Mouse (Mus musculus) forebrain, embryonic 14.5 days (tissue): ENCODE measurements around the gene Wdtc1. TPM values are rescaled to one million over a fixed set of nuclear protein-coding genes. Genes with fewer than 3 reads are reported as not detected.

Source experiments
- ATAC-seq: fragments of 200-750 bp; cut with Nextera tagmentation; 2 replicates; pipeline ENCODE4 v1.8.0; 2017; ENCODE audit warnings: mild to moderate bottlenecking, moderate library complexity
- DNase-seq: peaks from one replicate; pipeline ENCODE4 v3.0.0-alpha.2; 2015; ENCODE audit warnings: low spot score
- H3K27ac ChIP-seq: fragments of 300-500 bp; sonication (generic); 2 replicates; pipeline ENCODE4 v1.5.1; 2014; ENCODE audit warnings: low read depth, mild to moderate bottlenecking, control low read depth, low read length, moderate library complexity
- H3K27me3 ChIP-seq: fragments of 300-500 bp; sonication (generic); replicated peaks from 2 replicates; pipeline ENCODE4 v1.6.1; 2014; ENCODE audit warnings: low read length, control low read depth, mixed read lengths; ENCODE audit not compliant: control insufficient read depth, insufficient read depth
- H3K36me3 ChIP-seq: fragments of 300-500 bp; sonication (generic); 2 replicates; pipeline ENCODE4 v1.6.1; 2014; ENCODE audit warnings: low read length, control low read depth; ENCODE audit not compliant: control insufficient read depth, insufficient read depth
- H3K4me1 ChIP-seq: fragments of 300-500 bp; sonication (generic); 2 replicates; pipeline ENCODE4 v1.6.1; 2014; ENCODE audit warnings: antibody characterized with exemption, low read length, control low read depth; ENCODE audit not compliant: control insufficient read depth, insufficient read depth
- H3K4me2 ChIP-seq: fragments of 300-500 bp; sonication (generic); 2 replicates; pipeline ENCODE4 v1.6.1; 2014; ENCODE audit warnings: mild to moderate bottlenecking, control low read depth, low read length
- H3K4me3 ChIP-seq: fragments of 300-500 bp; sonication (generic); 2 replicates; pipeline ENCODE4 v1.5.1; 2014; ENCODE audit warnings: low read depth, low read length, control low read depth
- H3K9ac ChIP-seq: fragments of 300-500 bp; sonication (generic); 2 replicates; pipeline ENCODE4 v1.6.1; 2014; ENCODE audit warnings: mild to moderate bottlenecking, low read length, control low read depth, moderate library complexity
- H3K9me3 ChIP-seq: fragments of 300-500 bp; sonication (generic); replicated peaks from 2 replicates; pipeline ENCODE4 v1.6.1; 2016; ENCODE audit warnings: low read length, control low read depth, mixed read lengths; ENCODE audit not compliant: control insufficient read depth
- WGBS: fragments of 180-500 bp; shearing (Covaris S2); extraction: QIAGEN DNeasy Blood & Tissue Kit; methylation state at CpG from one replicate; pipeline ENCODE4 v1.1.7; 2014; 5-methylcytosine and 5-hydroxymethylcytosine counted together
- microRNA-seq: library from miRNA; unstranded; fragments of <30 nt; microRNA quantifications from one replicate; pipeline ENCODE4, GENCODE M21; 2016
- polyA plus RNA-seq: library from polyadenylated mRNA; unstranded; fragments of >200 nt; fragmentation: Nextera tagmentation; extraction: Ambion mirVana; gene quantifications from 2 replicates; pipeline ENCODE4 v1.2.1, GENCODE M21; 2014

The Wdtc1 gene
- polyA plus RNA-seq, 1 experiment from 2014 or later = 17.5 TPM

GRCm38 (mm10) chr4:133247072-133247471 lies 106.2 kb downstream of the Wdtc1 start:
- 20% methylated on average over 15 of the region's 15 CpGs for WGBS
- H3K27ac ChIP-seq = no peak overlapping the region

GRCm38 (mm10) chr4:133244289-133244688 lies 109.0 kb downstream of the Wdtc1 start:
- ATAC-seq (no peak), DNase-seq (no peak)
- 96% methylated on average over 1 of the region's 1 CpGs for WGBS
- H3K27ac ChIP-seq = no peak overlapping the region
- no peaks in the 10 kb centered on the region for H3K36me3 ChIP-seq
- no peaks in the 10 kb centered on the region for H3K9me3 ChIP-seq
- H3K4me3 ChIP-seq = no peak overlapping the region
- no peak overlapping the region for H3K9ac ChIP-seq
- no peak overlapping the region for H3K4me2 ChIP-seq
- no peaks in the 10 kb centered on the region for H3K4me1 ChIP-seq
- H3K27me3 ChIP-seq = peaks cover 37% of the 10 kb centered on the region

More at GRCm38 (mm10) chr4:133247072-133247471, 106.2 kb downstream of the Wdtc1 start:
- ATAC-seq (no peak), DNase-seq (no peak)
- H3K4me2 ChIP-seq = no peak overlapping the region
- H3K9ac ChIP-seq = no peak overlapping the region
- peaks cover 4% of the 10 kb centered on the region for H3K4me1 ChIP-seq
- peaks cover 45% of the 10 kb centered on the region for H3K27me3 ChIP-seq
- H3K4me3 ChIP-seq = no peak overlapping the region
- H3K36me3 ChIP-seq = no peaks in the 10 kb centered on the region
- no peaks in the 10 kb centered on the region for H3K9me3 ChIP-seq

GRCm38 (mm10) chr4:133243538-133243937 lies 109.7 kb downstream of the Wdtc1 start:
- Histone ChIP-seq H3K4me3 (no peak overlapping the region), H3K4me1 (no peaks in the 10 kb centered on the region), H3K9ac (no peak overlapping the region), H3K27ac (no peak overlapping the region), H3K36me3 (no peaks in the 10 kb centered on the region), H3K4me2 (no peak overlapping the region), H3K9me3 (no peaks in the 10 kb centered on the region), H3K27me3 (peaks cover 42% of the 10 kb centered on the region)
- DNase-seq = no peak
- whole genome bisulfite sequencing = 65% methylated on average over 13 of the region's 13 CpGs
- ATAC-seq = no peak

- H3K4me2 ChIP-seq = no peak overlapping the region
- H3K9me3 ChIP-seq = no peaks in the 10 kb centered on the region
- peaks cover 42% of the 10 kb centered on the region for H3K27me3 ChIP-seq
- no peak overlapping the region for H3K4me3 ChIP-seq
- WGBS = 63% methylated on average over 9 of the region's 9 CpGs
- H3K4me1 ChIP-seq = no peaks in the 10 kb centered on the region
- H3K27ac ChIP-seq = no peak overlapping the region
- no peaks in the 10 kb centered on the region for H3K36me3 ChIP-seq
- DNase-seq (no peak), ATAC-seq (no peak)
- H3K9ac ChIP-seq = no peak overlapping the region
Measured at GRCm38 (mm10) chr4:133242710-133243109, 110.6 kb downstream of the Wdtc1 start.

Small RNA genes lying within 50 kb of the gene (microRNA-seq; reads per million reads assigned to microRNA genes)
- gene Mir5122 = 0.93 reads per million

Other genes with a start within 250 kb of the Wdtc1 start
- gene Wasf2, start 223.0 kb downstream of the Wdtc1 start, polyA plus RNA-seq = 28.3 and 30.4 TPM in 2 replicates
- 0.43 and 1.4 TPM in 2 replicates for gene Cd164l2, start 141.3 kb downstream of the Wdtc1 start, polyA plus RNA-seq
- gene Gpr3, start 140.9 kb downstream of the Wdtc1 start, polyA plus RNA-seq = 0.62 and 1.1 TPM in 2 replicates
- 1.1 and 1.7 TPM in 2 replicates for gene Map3k6, start 112.7 kb downstream of the Wdtc1 start, polyA plus RNA-seq
- 0.32 and 0.54 TPM in 2 replicates for gene Sytl1, start 90.4 kb downstream of the Wdtc1 start, polyA plus RNA-seq
- gene Tmem222, start 75.7 kb downstream of the Wdtc1 start, polyA plus RNA-seq = 125 and 131 TPM in 2 replicates
- gene Slc9a1, start 16.2 kb upstream of the Wdtc1 start, polyA plus RNA-seq = 4.4 and 7.3 TPM in 2 replicates
- 0.09 and 0.27 TPM in 2 replicates for gene Tent5b, start 126.7 kb upstream of the Wdtc1 start, polyA plus RNA-seq
- 5.8 and 6.2 TPM in 2 replicates for gene Trnp1, start 145.1 kb upstream of the Wdtc1 start, polyA plus RNA-seq
- 0.12 and 0.20 TPM in 2 replicates for gene Kdf1, start 165.5 kb upstream of the Wdtc1 start, polyA plus RNA-seq
- gene Nudc, start 192.5 kb upstream of the Wdtc1 start, polyA plus RNA-seq = 139 and 181 TPM in 2 replicates
- not detected in 2 replicates for gene Nr0b2, start 199.9 kb upstream of the Wdtc1 start, polyA plus RNA-seq
- 6.5 and 6.6 TPM in 2 replicates for gene Gpatch3, start 221.3 kb upstream of the Wdtc1 start, polyA plus RNA-seq
- 29.3 and 30.1 TPM in 2 replicates for gene Gpn2, start 230.9 kb upstream of the Wdtc1 start, polyA plus RNA-seq
- 0.84 and 1.1 TPM in 2 replicates for gene Sfn, start 248.7 kb upstream of the Wdtc1 start, polyA plus RNA-seq